Mouse (Mus musculus): Measurements from ENCODE around the gene Mettl23.

- TF ChIP-seq CTCF (IDR thresholded peaks at IDR 0.05; ENCODE audit: control insufficient read depth, insufficient read depth, low read length): no peak
- TF ChIP-seq POLR2A (IDR thresholded peaks at IDR 0.05; ENCODE audit: borderline replicate concordance, control insufficient read depth, low read depth, low read length): no peak
Measured at GRCm38 (mm10) chr11:116825230-116825629, 17.8 kb upstream of the Mettl23 start.

All from bone marrow, adult 2 months (tissue).